Mouse (Mus musculus): ENCODE measurements at regions not wholly inside any gene's neighbourhood (a gene's known extent, or its start where the extent isn't known, plus 50 kb on each side); places are given as distances from the start of the nearest gene placed in this dataset.
"Not testable (repeated sequence)": the region's sequence is repeated elsewhere in the genome, so short reads cannot be mapped to it uniquely, and the experiment has no call there.

DNA sequence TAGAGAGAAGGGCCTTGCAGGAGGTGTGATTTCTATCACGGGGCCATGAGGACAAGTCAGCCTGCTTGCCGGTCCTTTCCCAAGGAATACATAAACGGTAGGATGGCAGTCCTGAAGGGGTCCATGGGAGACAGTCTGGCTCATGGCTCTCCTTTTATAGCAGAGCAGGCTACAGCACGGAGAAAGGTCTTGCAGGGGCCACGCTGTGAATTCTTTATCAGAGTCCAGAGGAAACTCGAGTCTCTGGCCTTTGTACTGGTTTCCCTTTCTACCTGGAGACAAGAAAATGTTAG lies 1984.0 kb downstream of the 4930444P10Rik start:
- in situ Hi-C loops (cut with MboI, MseI) = no loop called here

DNA sequence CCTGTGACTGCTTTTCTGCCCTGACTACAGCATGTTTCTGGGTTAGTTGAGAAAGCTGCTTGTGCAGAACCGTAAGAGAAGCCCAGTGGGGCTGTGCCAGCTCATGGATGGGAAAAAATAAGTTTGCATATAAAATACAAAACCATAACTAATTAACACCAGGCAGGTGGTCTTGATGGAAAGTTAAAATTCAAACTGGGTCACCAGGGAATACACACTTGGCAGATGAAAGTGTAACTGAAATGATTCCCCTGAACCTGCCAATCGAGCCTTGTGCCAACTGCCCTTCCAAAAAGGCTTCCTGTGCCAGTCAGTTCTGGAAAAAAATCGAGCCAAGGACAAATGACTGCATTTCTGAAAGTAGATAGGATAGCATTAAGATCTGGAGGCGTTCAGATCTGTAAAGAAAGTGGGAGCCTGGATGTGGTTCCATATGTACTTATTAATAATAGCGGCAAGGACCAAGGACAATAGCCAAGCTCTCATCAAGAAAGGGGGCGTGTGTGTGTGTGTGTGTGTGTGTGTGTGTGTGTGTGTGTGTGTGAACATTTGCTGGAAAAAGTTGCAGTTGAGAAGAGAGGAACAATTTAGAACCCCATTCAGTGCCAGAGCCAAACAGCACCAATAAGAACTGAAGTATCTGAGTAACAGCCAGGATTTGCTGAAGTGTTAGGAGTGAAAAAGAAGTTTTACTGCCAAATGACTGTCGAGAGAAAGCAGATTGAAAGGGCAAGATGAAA lies 1984.5 kb downstream of the 4930444P10Rik start:
- in situ Hi-C loops (cut with MboI, MseI) = no loop called here

DNA sequence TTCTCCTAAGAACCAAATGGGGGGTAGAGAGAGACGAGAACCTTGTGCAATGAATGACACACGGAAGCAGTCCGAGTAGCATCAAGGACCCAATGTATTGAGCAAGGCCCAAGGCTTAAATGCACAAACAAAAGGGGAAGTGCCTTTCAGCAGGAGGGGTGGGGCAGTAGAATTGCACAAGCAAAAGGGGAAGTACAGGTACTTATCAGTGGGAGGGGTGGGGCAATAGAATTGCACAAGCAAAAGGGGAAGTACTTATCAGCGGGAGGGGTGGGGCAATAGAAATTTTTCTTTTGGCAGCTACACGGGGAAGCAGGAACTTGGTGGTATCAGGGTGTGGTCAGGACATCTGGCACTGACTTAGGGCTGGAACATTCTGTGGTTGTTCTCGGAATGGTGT lies 1987.6 kb downstream of the 4930444P10Rik start:
- in situ Hi-C loops (cut with MboI, MseI) = not testable (repeated sequence)

DNA sequence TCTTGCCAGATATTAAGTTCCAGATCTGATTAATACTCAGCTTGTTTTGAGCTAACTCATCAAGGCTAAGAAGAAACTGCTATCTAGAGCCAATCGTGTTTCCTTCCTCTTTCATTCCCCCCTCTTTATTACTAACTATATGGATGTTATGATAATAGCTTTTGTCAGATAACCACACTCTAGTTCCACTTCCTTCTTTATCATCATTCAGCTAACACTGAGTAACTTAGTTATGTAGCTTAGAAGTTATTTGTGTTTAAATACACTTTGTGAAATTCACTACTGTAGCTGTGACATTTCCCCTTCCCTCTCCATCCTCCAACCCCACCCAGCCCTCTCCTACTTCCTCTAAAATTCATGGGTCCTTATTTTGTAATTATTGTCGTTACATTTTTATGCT lies 1988.6 kb downstream of the 4930444P10Rik start:
- in situ Hi-C loops (cut with MboI, MseI) = no loop called here

DNA sequence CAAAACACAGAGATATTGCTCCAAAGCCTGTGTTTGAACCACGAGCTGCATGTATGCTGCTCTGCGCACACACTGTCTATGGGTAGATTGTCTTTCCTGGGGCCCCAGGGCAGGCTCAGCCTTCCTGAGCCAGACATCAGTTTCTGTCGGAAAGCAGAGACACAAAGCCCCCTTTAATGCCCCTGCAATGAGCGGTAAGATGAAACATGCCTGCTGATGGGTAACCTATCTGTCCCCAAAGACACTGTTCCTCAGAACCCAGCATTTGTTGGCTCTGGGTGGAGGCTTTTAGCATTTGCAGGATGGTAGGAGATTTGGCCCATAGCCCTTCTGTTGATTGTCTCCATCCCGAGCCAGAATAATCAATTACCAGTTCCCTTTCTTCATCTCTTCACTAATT lies 1994.1 kb downstream of the 4930444P10Rik start:
- in situ Hi-C loops (cut with MboI, MseI) = no loop called here

DNA sequence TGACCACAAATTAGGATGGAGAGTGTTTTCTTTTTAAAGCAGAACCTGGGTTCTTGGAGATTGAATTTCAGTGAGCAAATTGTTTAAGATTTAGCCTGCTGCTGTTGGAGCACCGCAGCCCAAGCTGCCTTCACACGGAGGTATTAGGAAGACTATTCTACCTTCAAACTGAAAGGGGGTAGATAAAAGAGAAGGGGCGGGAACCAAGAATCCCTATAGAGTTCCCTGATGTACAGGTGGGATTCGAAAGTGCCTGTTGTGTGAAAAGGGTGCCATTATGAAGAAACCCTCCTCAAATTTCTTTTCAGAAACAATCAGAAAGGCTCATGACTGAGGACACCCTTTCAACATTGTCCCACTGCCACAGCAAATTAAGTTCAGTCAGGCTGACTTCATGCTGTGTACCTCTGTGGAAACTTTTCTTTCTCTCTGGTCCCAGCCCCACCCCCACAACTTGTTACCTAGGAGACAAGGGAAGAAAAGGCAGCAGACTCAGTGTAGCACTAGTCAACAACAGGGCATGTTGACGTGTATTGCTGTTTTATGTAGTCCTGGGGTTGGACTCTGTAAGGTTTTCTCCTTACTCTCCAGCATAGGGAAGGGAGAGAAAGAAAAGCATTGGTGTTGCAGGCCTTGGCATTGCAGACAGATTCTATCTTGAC lies 1995.4 kb downstream of the 4930444P10Rik start:
- in situ Hi-C loops (cut with MboI, MseI) = no loop called here

DNA sequence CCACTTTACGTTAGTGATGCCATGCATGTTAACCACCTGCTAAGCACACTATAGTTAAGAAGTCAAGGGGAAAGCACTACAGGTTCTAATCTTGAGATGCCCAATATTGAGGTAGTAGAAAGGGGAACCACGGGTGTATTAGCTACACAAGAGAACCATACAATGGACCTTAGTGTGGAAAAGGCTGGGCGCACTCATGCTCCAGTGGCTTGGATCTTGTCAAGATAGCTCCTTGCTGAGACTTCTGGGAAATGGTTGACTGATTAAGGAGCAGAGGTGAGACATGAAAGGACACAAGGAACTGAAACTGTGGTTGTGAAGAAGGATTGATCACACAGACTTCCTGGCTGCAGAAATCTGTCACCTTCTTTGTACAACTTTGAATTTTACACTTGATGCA lies 2028.3 kb downstream of the 4930444P10Rik start:
- in situ Hi-C loops (cut with MboI, MseI) = no loop called here

DNA sequence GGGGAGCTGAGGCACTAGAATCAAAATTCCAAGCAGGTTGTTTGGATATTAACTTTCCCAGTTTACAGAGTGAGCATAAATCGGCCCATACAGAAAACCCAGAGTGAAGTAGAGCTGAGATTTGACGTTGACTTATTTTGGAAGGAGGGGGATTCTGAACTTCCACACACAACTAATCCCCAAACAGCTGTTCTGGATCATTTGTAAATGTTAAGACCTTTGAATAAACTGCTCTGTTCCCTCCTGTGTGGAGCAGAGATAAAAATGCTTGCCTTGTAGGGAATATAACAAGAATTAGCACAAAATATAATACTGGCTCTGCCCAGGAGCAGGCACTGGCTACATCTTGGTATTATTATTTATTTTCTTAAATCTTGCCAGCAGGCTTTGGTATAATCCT lies 2057.0 kb downstream of the 4930444P10Rik start:
- in situ Hi-C loops (cut with MboI, MseI) = no loop called here

DNA sequence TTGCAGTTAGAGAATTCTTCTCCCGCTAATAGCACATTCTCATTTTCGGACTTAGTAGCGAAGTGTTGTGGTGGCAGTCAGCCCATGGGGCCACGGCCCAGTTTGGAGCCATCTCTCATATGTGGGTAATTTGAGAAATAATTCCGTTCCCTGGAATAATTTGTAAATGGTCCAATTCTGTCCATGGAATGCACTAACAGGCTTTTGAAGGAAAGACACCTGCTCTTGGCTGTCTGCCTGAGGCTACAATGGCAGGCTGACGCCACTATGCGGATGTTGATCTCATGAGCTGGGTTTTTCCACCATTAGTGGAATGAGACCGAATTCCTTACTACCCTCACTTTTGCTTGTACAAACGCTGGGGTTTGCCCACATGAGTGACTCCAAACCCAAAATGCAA lies 2081.6 kb downstream of the 4930444P10Rik start:
- in situ Hi-C loops (cut with MboI, MseI) = no loop called here

DNA sequence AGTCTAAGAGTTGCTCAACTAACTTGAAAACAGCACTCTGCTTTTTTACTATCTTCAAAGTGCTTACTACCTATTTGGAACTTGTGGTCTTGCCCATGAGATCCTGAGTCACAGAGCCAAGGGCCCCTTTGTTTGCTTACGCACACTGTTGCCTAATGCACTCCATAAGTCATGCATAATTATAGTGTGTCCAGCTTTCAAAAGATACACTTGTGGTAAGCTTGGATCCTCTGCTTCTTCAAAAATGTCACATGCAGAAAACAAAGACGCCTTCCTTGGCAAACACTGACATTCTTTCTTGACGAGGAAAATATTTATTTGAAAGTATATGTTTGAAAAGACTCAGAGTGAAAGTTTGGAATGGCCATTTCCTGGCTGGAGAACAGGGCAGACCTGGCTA lies 2082.3 kb downstream of the 4930444P10Rik start:
- in situ Hi-C loops (cut with MboI, MseI) = no loop called here

DNA sequence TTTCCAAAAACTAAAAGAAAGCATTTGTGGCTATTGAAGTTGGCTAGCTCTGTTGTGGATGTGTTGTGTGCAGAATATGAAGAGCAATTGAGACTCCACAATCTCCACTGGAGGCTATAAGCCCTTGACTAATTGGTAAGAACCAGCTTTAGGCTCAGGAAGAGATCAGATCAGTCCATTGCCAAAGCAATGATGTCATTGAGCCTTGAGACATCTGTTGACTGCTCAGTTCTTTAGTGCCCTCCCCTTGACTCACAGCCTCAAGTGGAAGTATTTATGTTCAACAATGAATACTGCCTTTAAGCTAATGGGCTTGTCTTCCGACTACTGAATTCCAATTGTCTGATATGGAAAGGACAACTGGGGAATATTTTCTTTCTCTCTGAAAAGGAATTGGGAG lies 2090.6 kb downstream of the 4930444P10Rik start:
- in situ Hi-C loops (cut with MboI, MseI) = no loop called here

DNA sequence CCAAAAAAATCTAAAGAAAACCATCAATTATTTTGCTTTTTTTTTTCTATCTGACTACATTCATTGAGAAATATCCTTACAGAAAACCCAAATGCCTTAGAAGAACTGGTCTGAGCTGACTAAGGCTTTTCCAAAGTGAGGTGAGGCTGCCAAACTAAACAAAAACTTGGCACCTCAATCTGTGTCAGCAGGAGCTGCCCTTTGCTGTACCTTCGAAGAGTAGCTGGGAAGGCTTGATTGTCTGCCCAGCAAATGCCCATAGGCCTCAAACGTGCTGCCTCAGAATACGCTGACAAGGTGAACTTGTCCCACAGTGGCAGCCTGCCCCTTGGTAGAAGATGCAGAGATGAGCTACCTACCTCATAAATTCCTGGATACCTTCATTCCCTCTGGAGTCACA lies 2091.7 kb downstream of the 4930444P10Rik start:
- in situ Hi-C loops (cut with MboI, MseI) = no loop called here

DNA sequence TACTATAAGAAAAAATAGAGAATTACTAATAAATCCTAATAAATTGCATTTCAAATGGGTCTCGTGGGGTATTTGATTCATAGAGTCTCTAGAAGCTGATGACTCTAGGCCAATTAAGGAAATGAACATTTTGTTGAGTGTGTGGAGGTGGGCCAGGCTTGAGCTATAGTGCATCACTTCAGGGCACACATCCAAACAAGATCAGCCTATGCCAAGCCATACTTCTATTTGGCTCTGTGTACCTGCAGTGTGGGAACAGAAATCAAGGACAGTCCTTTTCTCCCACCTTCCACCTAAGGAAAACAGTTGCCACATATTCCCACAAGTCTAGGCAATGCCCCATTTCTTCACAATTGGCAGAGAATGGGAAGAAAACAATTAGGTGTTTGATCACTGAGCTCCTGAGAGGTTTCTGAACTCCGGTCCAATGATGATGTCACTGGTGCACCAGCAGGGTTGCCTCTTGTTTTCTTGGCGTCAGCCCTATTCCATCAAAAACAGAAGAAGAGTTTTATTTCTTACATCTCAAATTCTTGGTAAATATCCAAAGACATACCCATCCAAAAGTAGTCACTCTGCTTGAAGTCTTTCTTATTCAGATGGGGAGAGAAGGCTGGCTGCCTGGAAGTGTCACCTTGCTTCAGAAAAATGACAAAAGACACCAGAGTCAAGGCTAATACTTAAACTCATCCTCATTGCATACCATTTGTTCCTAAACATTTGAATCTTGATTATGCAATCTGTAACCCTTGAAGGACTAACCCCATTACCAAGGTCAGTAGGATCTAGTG lies 2092.3 kb downstream of the 4930444P10Rik start:
- in situ Hi-C loops (cut with MboI, MseI) = no loop called here

DNA sequence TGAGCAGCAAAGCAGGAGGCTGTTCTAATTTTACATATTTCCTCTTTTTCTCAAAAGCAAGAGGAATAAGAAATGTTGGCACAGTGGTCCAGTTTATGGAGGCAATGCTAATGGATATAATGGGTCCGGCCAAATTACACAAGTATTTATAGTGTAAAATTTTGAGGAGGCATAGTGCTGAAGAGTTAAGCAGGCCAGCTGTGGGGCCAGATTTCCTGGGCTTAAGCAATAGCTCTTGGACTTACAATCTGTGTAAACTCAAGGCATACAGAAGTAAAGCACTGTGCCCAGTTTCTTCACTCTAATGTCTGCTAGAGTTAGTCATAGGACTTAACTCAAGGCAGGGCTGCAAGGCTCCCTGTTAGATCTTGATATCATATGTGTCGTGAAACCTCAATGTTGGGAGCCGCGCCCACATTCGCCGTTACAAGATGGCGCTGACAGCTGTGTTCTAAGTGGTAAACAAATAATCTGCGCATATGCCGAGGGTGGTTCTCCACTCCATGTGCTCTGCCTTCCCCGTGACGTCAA lies 2094.9 kb downstream of the 4930444P10Rik start:
- in situ Hi-C loops (cut with MboI, MseI) = no loop called here

DNA sequence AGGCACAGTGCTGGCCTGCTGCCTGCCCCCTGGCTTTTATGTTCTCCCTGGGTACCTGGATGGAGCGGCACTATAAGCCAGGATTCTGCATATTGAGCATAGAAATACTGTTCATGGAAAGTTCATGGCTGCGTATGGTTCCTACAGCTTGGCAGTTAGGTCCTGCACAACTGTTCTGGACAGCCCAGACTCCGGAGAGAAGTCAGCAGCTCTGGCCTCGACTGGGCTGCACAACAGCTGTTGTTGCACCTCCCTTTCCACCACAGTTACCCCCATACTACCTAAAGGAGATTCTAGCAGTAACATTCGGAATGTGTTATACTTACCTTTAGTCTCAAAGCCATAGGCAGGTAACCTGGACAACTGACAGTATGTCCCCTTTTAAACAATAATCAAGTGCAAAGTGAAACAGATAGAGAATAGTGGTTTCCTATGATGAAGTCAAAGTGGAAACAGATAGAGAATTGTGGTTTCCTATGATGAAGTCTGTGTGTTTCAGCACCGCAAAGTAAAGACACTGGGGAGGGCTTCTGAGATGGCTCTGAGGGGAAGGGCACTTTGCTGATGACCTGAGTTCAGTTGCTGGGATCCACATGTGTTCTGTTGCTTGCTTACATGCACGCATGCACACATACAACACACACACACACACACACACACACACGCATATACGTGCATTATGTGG lies 2099.2 kb downstream of the 4930444P10Rik start:
- in situ Hi-C loops (cut with MboI, MseI) = no loop called here

DNA sequence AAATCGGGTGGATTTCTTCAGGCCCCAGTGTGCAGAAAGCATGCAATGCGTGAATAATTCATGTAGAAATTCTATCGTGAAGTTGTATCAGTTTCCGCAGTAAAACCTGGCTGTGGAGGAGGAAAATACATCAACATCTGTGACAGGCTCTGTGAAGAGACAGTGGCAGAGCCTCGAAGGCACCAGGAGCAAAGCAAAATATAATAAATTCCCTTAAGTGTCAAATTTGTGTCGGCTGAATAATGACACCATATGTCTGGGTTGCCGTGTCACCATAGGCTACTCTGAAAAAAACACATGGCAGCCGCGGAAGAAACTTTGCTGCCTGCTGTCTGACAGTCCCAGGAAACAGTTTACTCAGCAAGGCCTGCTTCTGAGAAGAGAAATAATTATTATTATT lies 2100.1 kb downstream of the 4930444P10Rik start:
- in situ Hi-C loops (cut with MboI, MseI) = no loop called here

DNA sequence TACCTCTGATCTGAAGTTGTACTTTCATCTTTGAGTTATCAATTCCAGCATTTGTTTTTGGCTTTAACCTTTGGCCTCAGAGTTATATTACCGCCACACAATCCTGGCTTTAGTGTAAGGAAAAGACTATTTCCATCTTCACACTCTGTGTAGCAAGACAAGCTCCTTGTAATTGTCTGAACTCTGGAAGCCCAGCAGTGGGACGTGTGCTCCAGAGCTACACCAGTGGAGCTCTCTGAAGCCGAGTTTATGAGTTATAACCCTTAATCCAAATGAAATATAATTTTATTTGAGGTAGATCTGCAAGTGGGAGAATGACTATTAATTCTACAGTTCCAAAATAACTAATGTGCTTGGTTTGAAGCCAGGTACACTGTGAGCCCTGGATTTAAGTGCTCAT lies 2103.8 kb downstream of the 4930444P10Rik start:
- in situ Hi-C loops (cut with MboI, MseI) = no loop called here

DNA sequence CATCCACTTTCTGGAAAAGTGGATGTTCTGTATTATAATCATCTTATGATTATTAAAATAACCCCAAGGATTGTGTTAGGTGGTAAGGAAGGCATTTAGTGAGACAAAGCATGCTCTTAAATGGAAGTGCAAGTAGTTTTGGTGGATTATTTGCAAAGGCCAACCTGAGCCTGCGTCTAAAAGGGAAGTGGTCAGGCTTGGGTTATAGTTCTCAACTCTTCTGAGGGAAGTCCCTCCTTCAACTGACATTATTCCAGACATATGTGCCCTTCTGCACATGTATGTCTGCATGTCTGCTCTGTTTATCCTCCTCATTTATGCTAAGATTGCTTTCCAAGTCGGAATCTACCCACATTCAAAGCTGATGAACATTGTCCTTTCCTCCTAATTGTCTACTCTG lies 2108.3 kb downstream of the 4930444P10Rik start:
- in situ Hi-C loops (cut with MboI, MseI) = no loop called here

DNA sequence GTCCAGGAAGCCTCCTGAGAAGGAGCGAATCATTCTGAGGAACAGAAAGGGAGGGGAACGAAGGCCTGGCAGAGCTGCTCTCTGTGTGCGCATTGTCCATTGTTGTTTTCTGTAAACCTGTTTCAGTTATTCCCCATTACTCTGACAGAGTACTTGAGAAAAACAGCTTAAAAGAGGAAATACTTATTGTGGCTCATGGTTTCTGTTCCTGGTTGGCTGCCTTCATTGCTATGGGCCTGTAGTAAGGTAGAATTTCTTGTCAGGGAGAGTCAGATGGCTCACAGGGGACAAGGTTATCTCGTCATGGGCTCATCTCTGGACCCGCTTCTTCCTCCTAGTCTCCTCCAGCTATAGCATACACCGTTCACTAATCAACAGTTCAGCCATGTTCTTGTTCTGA lies 2112.9 kb downstream of the 4930444P10Rik start:
- in situ Hi-C loops (cut with MboI, MseI) = no loop called here

DNA sequence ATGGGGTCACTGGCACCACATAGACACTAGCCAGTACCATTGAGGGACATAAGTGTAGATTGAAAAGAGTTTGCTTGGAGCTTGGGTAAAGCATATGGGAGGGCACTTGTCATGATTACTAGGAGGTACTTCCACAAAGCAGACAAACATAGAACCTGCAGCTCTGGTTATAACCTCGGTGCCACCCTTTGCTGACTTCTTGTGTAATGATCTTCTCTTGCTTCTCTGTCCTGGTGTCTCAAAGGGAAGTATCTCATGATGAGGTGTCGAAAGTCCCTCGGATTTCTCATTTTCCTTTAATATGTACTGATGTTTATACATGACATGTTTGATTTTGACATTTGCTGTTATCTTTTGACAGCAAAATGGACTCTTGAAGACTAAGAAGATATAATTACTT lies 2114.5 kb downstream of the 4930444P10Rik start:
- in situ Hi-C loops (cut with MboI, MseI) = no loop called here

DNA sequence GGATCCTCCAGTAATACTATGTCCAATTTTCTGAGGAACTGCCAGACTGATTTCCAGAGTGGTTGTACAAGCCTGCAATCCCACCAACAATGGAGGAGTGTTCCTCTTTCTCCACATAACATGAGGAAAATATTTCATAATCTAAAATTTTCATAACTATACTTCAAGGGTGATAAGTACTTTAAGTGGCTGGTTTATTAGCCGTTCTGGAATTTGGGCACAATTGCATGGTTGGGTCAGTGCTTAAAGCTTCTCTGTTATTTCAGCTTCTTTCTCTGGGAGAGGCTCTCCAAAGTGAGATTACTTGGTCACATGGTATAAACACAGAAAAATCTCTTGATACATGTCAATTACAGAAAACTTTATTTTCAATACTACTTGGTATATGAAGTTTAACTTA lies 2115.9 kb downstream of the 4930444P10Rik start:
- in situ Hi-C loops (cut with MboI, MseI) = no loop called here

DNA sequence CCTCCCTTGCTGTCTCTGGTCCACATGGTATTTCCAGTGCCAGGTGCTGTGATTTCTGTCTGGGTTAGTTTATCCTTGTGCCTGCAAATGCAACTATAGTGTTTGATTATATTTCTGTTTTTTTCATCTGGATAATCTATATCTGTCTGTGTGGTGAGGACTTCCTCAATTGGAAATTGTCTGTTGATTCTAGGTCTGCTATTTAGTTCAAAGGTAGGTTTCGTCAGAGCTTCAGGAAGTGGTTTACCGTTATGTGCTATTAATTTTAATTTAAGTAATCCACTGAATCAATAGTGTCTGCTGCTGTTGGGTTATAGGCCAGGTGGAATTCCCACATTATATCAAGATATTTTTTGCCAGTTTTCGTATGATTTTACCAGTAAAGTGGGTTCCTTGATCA lies 2143.9 kb downstream of the 4930444P10Rik start:
- in situ Hi-C loops (cut with MboI, MseI) = no loop called here

Measured in T-helper 2 cell (primary cell).